Comparison of ENCODE assay signal across 8 mouse cellular contexts in the genomic region with DNA sequence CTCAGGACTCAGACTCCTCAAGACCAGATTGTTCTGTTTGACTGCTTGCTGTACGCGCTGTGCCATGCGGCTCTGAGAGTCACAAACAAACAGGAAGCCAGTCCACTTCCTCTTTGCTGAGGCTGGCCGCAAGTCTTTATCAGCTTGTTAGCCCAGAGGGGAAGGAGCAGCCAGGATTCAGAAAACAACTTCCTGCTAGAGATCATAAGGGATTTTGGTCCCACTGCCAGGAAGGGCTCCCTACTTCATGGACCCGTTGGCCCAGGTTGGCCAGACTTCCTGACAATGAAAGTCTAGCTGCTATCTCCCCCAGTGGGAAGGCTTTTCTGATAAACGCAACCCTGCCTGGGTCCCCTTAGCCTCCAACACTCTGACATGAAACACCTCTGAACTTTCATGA. TPM values are rescaled to one million over a fixed set of nuclear protein-coding genes. Genes with fewer than 3 reads are reported as not detected.
DNase-seq lines count a peak whose midpoint lies in the region; ATAC-seq and TF ChIP-seq lines count a peak whose summit lies in the region.

No protein-coding gene starts in this region.

- DNase-seq in urinary bladder, postnatal 25 days (ENCODE audit: low spot score) = peak; percentile 15
- DNase-seq in urinary bladder, postnatal 10 days (ENCODE audit: low spot score) = no peak
- peak; percentile 68 to 76 for DNase-seq in heart, adult 2 months
- peak; percentile 57 for DNase-seq in lung, postnatal 14 days
- peak; percentile 26 for DNase-seq in thymus, adult 2 months
- no peak for DNase-seq in cerebellum, adult 18-20 months
- DNase-seq in right cerebral cortex, postnatal 14 days = no peak

- H3K9me3 ChIP-seq in kidney, embryonic 14.5 days (ENCODE audit: control insufficient read depth, low read length) = no peaks in the 10 kb centered on the region

- 16% methylated on average over 6 of the region's 6 CpGs for WGBS in heart, adult 2 months
- WGBS in kidney, embryonic 14.5 days = 66% methylated on average over 6 of the region's 6 CpGs
- 7% methylated on average over 6 of the region's 6 CpGs for WGBS in thymus, adult 2 months

- no peaks in the 10 kb centered on the region for H3K36me3 ChIP-seq in heart, adult 2 months (ENCODE audit: control insufficient read depth, insufficient read depth, low read length)
- no peaks in the 10 kb centered on the region for H3K36me3 ChIP-seq in kidney, embryonic 14.5 days (ENCODE audit: control insufficient read depth, insufficient read depth, low read length)
- H3K36me3 ChIP-seq in thymus, adult 2 months (ENCODE audit: control insufficient read depth, insufficient read depth, low read length) = no peaks in the 10 kb centered on the region

- intact Hi-C loops in heart, adult 2 months (cut with DNase I) = loop anchor here (2.0 to 5.0 kb wide), 3 partner anchors 22 to 169 kb away; a partner anchor contains a TSS

- peak overlapping the region; percentile 27 for H3K4me3 ChIP-seq in heart, adult 2 months
- H3K4me3 ChIP-seq in kidney, embryonic 14.5 days (ENCODE audit: low read length) = no peak overlapping the region
- no peak overlapping the region for H3K4me3 ChIP-seq in thymus, adult 2 months (ENCODE audit: control insufficient read depth, insufficient read depth, low read length)

- peak; percentile 56; the same call in 1 of the 2 replicates for TF ChIP-seq POLR2A in heart, adult 2 months (IDR thresholded peaks at IDR 0.05; ENCODE audit: insufficient read depth, low read depth, low read length)
- TF ChIP-seq POLR2A in thymus, adult 2 months (IDR thresholded peaks at IDR 0.05; ENCODE audit: control insufficient read depth, extremely low read depth, insufficient read depth, low read length, poor library complexity) = no peak

- H3K27ac ChIP-seq in heart, adult 2 months = peak overlapping the region; percentile 53
- H3K27ac ChIP-seq in kidney, embryonic 14.5 days (ENCODE audit: low read depth, low read length) = peak overlapping the region; percentile 31; the same call in 1 of the 2 replicates
- peak overlapping the region; percentile 12; the same call in 1 of the 2 replicates for H3K27ac ChIP-seq in thymus, adult 2 months (ENCODE audit: control insufficient read depth, insufficient read depth, low read length)

- H3K27me3 ChIP-seq in heart, adult 2 months (ENCODE audit: control insufficient read depth, insufficient read depth, low read length) = no peaks in the 10 kb centered on the region
- H3K27me3 ChIP-seq in kidney, embryonic 14.5 days (ENCODE audit: control insufficient read depth, insufficient read depth, low read length) = no peaks in the 10 kb centered on the region
- H3K27me3 ChIP-seq in thymus, adult 2 months (ENCODE audit: control insufficient read depth, insufficient read depth, low read length) = no peaks in the 10 kb centered on the region

- H3K4me2 ChIP-seq in kidney, embryonic 14.5 days (replicated peaks; ENCODE audit: low read depth, low read length) = no peak overlapping the region

- H3K4me1 ChIP-seq in heart, adult 2 months (ENCODE audit: control insufficient read depth, insufficient read depth, low read length) = peaks cover 16% of the 10 kb centered on the region
- peaks cover 10% of the 10 kb centered on the region; the same call in 1 of the 2 replicates for H3K4me1 ChIP-seq in kidney, embryonic 14.5 days (ENCODE audit: control insufficient read depth, insufficient read depth, low read length)
- H3K4me1 ChIP-seq in thymus, adult 2 months (replicated peaks; ENCODE audit: control insufficient read depth, insufficient read depth, low read length) = peaks cover 18% of the 10 kb centered on the region

- TF ChIP-seq EP300 in heart, adult 2 months (IDR thresholded peaks at IDR 0.05; ENCODE audit: insufficient read depth, low read depth, low read length) = peak; percentile 76

- no peaks in the 10 kb centered on the region for H3K79me2 ChIP-seq in heart, adult 2 months (replicated peaks; ENCODE audit: control insufficient read depth, insufficient read depth, low read length)

- peak overlapping the region; percentile 23 for H3K9ac ChIP-seq in heart, adult 2 months (ENCODE audit: low read depth, low read length)
- H3K9ac ChIP-seq in kidney, embryonic 14.5 days (ENCODE audit: low read depth, low read length) = no peak overlapping the region

- ATAC-seq in kidney, embryonic 14.5 days (ENCODE audit: low FRiP score, low TSS enrichment) = no peak

- no peak for TF ChIP-seq CTCF in heart, adult 2 months (IDR thresholded peaks at IDR 0.05)
- no peak for TF ChIP-seq CTCF in thymus, adult 2 months (IDR thresholded peaks at IDR 0.05; ENCODE audit: borderline replicate concordance, control insufficient read depth, extremely low read depth, insufficient read depth, low read length, poor library complexity)

RNA-seq across cellular contexts. Expression of a gene that starts 21.8 kb away (rescaled TPM):
- total RNA-seq in heart, adult 2 months (2021) = 100 to 1,000 TPM; 358 to 383 TPM
- polyA plus RNA-seq in heart, adult 2 months (2012; rRNA removed) = 281 and 456 TPM in 2 replicates
- 261 and 268 TPM in 2 replicates for polyA plus RNA-seq in kidney, embryonic 14.5 days (2014; fragmentation: Nextera tagmentation; extraction: Ambion mirVana)
- polyA plus RNA-seq in thymus, adult 2 months (2012; rRNA removed) = 88.9 and 103 TPM in 2 replicates

RNA-seq across cellular contexts. Expression of a gene that starts 24.0 kb away (rescaled TPM):
- total RNA-seq in heart, adult 2 months (2021) = 10 to 100 TPM; 47.6 to 54.4 TPM
- polyA plus RNA-seq in heart, adult 2 months (2012; rRNA removed) = 16.1 and 22.3 TPM in 2 replicates
- 13.5 and 13.8 TPM in 2 replicates for polyA plus RNA-seq in kidney, embryonic 14.5 days (2014; fragmentation: Nextera tagmentation; extraction: Ambion mirVana)
- polyA plus RNA-seq in thymus, adult 2 months (2012; rRNA removed) = 34.1 and 38.6 TPM in 2 replicates

RNA-seq across cellular contexts. Expression of a gene that starts 34.9 kb away (rescaled TPM):
- under 1 TPM; 0.26 to 0.30 TPM for total RNA-seq in heart, adult 2 months (2021)
- polyA plus RNA-seq in heart, adult 2 months (2012; rRNA removed) = 0.06 and 0.15 TPM in 2 replicates
- polyA plus RNA-seq in kidney, embryonic 14.5 days (2014; fragmentation: Nextera tagmentation; extraction: Ambion mirVana) = 1.5 and 1.6 TPM in 2 replicates
- 0.34 and 0.38 TPM in 2 replicates for polyA plus RNA-seq in thymus, adult 2 months (2012; rRNA removed)

Comparison
In these comparisons a context has a peak if more than half of its experiments do, and no peak if none do; other contexts are left out.
1. DNase-seq: peak in urinary bladder, postnatal 25 days (single experiment), heart, adult 2 months (2 of 2), lung, postnatal 14 days (single experiment) and thymus, adult 2 months (single experiment); none in urinary bladder, postnatal 10 days (single experiment), cerebellum, adult 18-20 months (0 of 2) and right cerebral cortex, postnatal 14 days (single experiment).
2. Peak in every context shown above with its lines, with median percentiles within 50 percentile points of each other: H3K27ac ChIP-seq.